Mouse (Mus musculus): ENCODE results near the gene Mdh2. TPM values are rescaled to one million over a fixed set of nuclear protein-coding genes. Genes with fewer than 3 reads are reported as not detected.

The Mdh2 gene
- polyA plus RNA-seq, 1 experiment from 2014 or later, result 588 TPM

- peaks cover 48% of the 10 kb centered on the region for H3K36me3 ChIP-seq
- H3K4me2 ChIP-seq, result peak overlapping the region; percentile 74
- H3K27ac ChIP-seq, result no peak overlapping the region
- H3K9me3 ChIP-seq (replicated peaks), result no peaks in the 10 kb centered on the region
- ATAC-seq (replicated peaks; ENCODE audit: low FRiP score), result no peak
- peaks cover 41% of the 10 kb centered on the region for H3K4me1 ChIP-seq
- WGBS, result 79% methylated on average over 8 of the region's 8 CpGs
- H3K4me3 ChIP-seq (replicated peaks), result peak overlapping the region; percentile 73
- H3K27me3 ChIP-seq, result no peaks in the 10 kb centered on the region
- H3K9ac ChIP-seq, result no peak overlapping the region
Measured at GRCm38 (mm10) chr5:135780331-135780730, 2.1 kb downstream of the Mdh2 start.

DNA sequence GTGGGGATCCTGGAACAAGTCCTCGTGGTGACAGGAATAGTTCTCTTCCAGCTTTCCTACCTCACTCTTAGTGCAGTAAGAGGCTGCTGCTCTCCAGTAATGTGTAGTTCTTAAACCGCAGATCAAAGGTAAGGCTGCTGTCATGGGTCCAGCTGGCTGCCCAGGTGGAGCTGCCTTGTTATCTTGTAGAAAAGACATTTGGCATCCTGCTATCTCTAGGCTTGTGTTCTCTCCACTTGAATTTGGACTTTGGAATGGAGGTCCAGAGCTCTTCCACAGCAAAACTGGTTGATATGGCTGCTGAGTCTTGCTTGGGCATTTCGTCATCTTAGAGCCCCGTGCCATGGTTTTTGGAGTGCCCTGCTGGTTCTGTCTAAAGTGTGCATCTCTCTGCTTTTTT lies 4.6 kb downstream of the Mdh2 start:
- Histone ChIP-seq H3K4me3 (replicated peaks) (no peak overlapping the region), H3K4me1 (peaks cover 20% of the 10 kb centered on the region), H3K9me3 (replicated peaks) (no peaks in the 10 kb centered on the region), H3K27ac (no peak overlapping the region), H3K4me2 (no peak overlapping the region), H3K27me3 (no peaks in the 10 kb centered on the region), H3K9ac (no peak overlapping the region), H3K36me3 (peaks cover 73% of the 10 kb centered on the region)
- no peak for ATAC-seq (replicated peaks; ENCODE audit: low FRiP score)
- 90% methylated on average over 4 of the region's 4 CpGs for WGBS

DNA sequence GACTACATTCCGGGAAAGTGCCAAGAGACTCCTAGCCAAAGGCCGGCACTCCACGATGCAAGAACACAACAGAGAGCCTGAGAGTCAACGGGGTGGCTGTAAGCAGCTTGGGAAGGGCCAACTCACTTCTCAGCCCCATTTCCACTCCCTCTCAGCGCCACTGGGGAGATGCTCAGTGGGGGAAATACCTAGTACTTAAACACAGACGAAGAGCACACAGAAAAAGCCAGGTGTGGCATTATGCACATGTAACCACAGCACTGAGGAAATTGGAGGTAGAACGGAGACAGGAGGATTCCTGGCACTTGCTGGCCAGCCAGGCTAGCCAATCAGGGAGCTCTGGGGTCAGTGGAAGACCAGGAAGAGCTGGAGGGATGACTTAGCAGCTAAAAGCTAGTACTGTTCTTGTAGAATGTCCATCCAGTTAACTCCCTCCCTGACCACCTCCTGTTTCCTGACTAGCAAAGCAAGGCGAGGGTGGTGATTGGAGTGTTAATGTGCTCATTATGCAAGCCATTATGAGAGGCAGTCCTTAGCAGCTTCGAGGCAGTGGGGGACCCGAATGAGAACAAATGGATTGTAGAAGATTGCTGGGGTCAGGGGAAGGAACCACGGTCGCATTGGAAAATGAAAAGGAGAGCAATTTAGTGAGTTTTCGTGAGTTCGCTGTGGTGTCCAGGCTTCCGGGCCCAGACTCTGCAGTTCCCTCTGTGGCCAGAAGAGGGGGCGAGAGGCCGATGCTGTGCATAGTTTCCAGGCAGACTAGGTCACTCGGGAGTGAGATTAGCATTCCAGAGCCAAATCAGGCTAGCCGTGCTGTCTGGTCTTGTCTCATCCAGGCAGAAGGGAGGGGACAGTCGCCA lies 15.9 kb downstream of the Mdh2 start:
- peak overlapping the region; percentile 41 for H3K9ac ChIP-seq
- H3K27me3 ChIP-seq, result peaks cover 5% of the 10 kb centered on the region; the same call in 1 of the 2 replicates
- ATAC-seq (replicated peaks; ENCODE audit: low FRiP score), result peak; percentile 78
- H3K4me3 ChIP-seq (replicated peaks), result peak overlapping the region; percentile 37
- H3K9me3 ChIP-seq (replicated peaks), result no peaks in the 10 kb centered on the region
- peak overlapping the region; percentile 55 for H3K4me2 ChIP-seq
- 10% methylated on average over 20 of the region's 20 CpGs for WGBS
- H3K36me3 ChIP-seq, result peaks cover 30% of the 10 kb centered on the region
- peak overlapping the region; percentile 52 for H3K27ac ChIP-seq
- peaks cover 11% of the 10 kb centered on the region for H3K4me1 ChIP-seq

DNA sequence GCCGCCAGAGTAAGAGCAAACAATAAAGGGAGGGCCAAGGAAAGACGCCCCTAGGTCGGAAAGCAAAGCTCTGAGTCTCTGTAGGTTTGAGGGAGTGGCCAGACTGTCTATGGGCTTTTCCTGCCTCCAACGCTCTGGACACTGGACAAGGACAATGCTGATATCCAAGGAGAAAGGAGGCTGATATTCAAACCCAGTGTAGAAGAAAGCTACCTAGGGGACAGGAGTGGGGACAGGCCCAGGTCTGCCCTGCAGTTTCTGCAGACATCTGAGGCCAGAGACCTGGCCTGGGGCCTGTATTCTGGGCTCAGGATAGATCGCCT lies 16.5 kb downstream of the Mdh2 start:
- H3K4me1 ChIP-seq, result peaks cover 11% of the 10 kb centered on the region

GRCm38 (mm10) chr5:135799746-135800145 lies 21.5 kb downstream of the Mdh2 start:
- no peaks in the 10 kb centered on the region for H3K9me3 ChIP-seq (replicated peaks)
- H3K27me3 ChIP-seq, result peaks cover 22% of the 10 kb centered on the region
- H3K4me2 ChIP-seq, result no peak overlapping the region
- WGBS, result 44% methylated on average over 4 of the region's 4 CpGs
- no peak for ATAC-seq (replicated peaks; ENCODE audit: low FRiP score)
- no peaks in the 10 kb centered on the region for H3K36me3 ChIP-seq
- H3K4me3 ChIP-seq (replicated peaks), result no peak overlapping the region
- H3K4me1 ChIP-seq, result peaks cover 4% of the 10 kb centered on the region; the same call in 1 of the 2 replicates
- no peak overlapping the region for H3K27ac ChIP-seq
- H3K9ac ChIP-seq, result no peak overlapping the region

More for the DNA sequence above, 16.5 kb downstream of the Mdh2 start:
- Histone ChIP-seq H3K36me3 (peaks cover 24% of the 10 kb centered on the region), H3K9ac (peak overlapping the region; percentile 41), H3K9me3 (replicated peaks) (no peaks in the 10 kb centered on the region), H3K27ac (peak overlapping the region; percentile 52), H3K27me3 (peaks cover 5% of the 10 kb centered on the region; the same call in 1 of the 2 replicates), H3K4me3 (replicated peaks) (peak overlapping the region; percentile 37), H3K4me2 (peak overlapping the region; percentile 55)
- WGBS, result 20% methylated on average over 5 of the region's 5 CpGs
- no peak for ATAC-seq (replicated peaks; ENCODE audit: low FRiP score)

DNA sequence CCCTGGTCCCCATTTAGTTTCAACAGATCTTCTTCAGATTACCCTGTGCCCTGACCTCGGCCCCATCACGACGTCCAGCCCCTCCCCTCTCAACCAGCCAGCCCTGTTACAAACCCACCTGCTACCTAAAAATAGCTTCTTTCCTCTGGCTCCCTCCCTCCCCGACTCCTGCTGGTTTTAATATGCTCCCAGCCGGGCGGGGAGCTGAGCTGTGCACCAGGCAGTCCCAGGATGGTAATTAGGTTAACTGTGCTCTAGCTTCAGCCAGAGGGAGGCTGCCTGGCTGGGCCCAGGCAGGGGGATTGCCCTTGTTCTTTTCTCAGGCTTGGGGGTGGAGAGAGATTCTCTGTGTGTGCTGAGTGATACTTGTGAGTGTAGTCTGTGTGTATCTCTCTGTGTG lies 22.6 kb downstream of the Mdh2 start:
- Histone ChIP-seq H3K27ac (no peak overlapping the region), H3K9me3 (replicated peaks) (no peaks in the 10 kb centered on the region), H3K4me2 (no peak overlapping the region), H3K9ac (no peak overlapping the region), H3K36me3 (no peaks in the 10 kb centered on the region), H3K27me3 (peaks cover 25% of the 10 kb centered on the region), H3K4me3 (replicated peaks) (no peak overlapping the region), H3K4me1 (no peaks in the 10 kb centered on the region)
- 2% methylated on average over 6 of the region's 6 CpGs for WGBS
- ATAC-seq (replicated peaks; ENCODE audit: low FRiP score), result no peak

GRCm38 (mm10) chr5:135802641-135803040 lies 24.4 kb downstream of the Mdh2 start:
- Histone ChIP-seq H3K9ac (no peak overlapping the region), H3K4me3 (replicated peaks) (no peak overlapping the region), H3K36me3 (no peaks in the 10 kb centered on the region), H3K27ac (no peak overlapping the region), H3K4me1 (0 out of 2 replicates have a peak, but pooled peaks cover 6% of the 10 kb centered on the region), H3K9me3 (replicated peaks) (no peaks in the 10 kb centered on the region), H3K27me3 (peaks cover 27% of the 10 kb centered on the region), H3K4me2 (no peak overlapping the region)
- ATAC-seq (replicated peaks; ENCODE audit: low FRiP score), result no peak
- 89% methylated on average over 8 of the region's 8 CpGs for WGBS

- no peak overlapping the region for H3K4me2 ChIP-seq
- H3K9me3 ChIP-seq (replicated peaks), result no peaks in the 10 kb centered on the region
- no peak overlapping the region for H3K4me3 ChIP-seq (replicated peaks)
- H3K36me3 ChIP-seq, result no peaks in the 10 kb centered on the region
- 0 out of 2 replicates have a peak, but pooled peaks cover 6% of the 10 kb centered on the region for H3K4me1 ChIP-seq
- H3K27me3 ChIP-seq, result peaks cover 27% of the 10 kb centered on the region
- WGBS, result 66% methylated on average over 4 of the region's 4 CpGs
- H3K27ac ChIP-seq, result no peak overlapping the region
- H3K9ac ChIP-seq, result no peak overlapping the region
- no peak for ATAC-seq (replicated peaks; ENCODE audit: low FRiP score)
Measured at GRCm38 (mm10) chr5:135803135-135803534, 24.9 kb downstream of the Mdh2 start.

DNA sequence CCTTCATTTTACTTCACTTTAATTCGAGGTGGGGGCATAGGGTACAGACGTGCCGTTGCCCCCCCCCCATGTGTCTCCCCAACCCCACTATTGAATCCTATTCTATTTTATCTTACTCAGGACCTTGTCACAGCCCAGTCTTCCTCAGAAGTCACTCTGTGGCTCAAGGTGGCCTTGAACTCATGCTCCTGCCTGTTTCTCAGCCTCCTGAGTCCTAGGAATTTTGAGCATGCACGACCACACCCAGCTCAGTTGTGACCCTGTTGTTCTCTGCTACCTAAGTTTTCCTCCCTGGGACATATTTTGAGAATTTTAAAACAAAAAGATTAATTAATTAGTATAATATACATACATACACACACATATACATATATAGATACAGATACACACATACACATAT lies 25.4 kb downstream of the Mdh2 start:
- Histone ChIP-seq H3K4me3 (replicated peaks) (no peak overlapping the region), H3K4me2 (no peak overlapping the region), H3K27me3 (peaks cover 22% of the 10 kb centered on the region), H3K4me1 (0 out of 2 replicates have a peak, but pooled peaks cover 6% of the 10 kb centered on the region), H3K9me3 (replicated peaks) (no peaks in the 10 kb centered on the region), H3K9ac (no peak overlapping the region), H3K27ac (no peak overlapping the region), H3K36me3 (no peaks in the 10 kb centered on the region)
- ATAC-seq (replicated peaks; ENCODE audit: low FRiP score), result no peak
- WGBS, result 88% methylated on average over 4 of the region's 4 CpGs

- no peak for ATAC-seq (replicated peaks; ENCODE audit: low FRiP score)
- Histone ChIP-seq H3K4me2 (no peak overlapping the region), H3K36me3 (no peaks in the 10 kb centered on the region), H3K4me1 (0 out of 2 replicates have a peak, but pooled peaks cover 6% of the 10 kb centered on the region), H3K9ac (no peak overlapping the region), H3K27me3 (peaks cover 22% of the 10 kb centered on the region), H3K9me3 (replicated peaks) (no peaks in the 10 kb centered on the region), H3K27ac (no peak overlapping the region), H3K4me3 (replicated peaks) (no peak overlapping the region)
- 70% methylated on average over 2 of the region's 2 CpGs for WGBS
Measured at GRCm38 (mm10) chr5:135804735-135805134, 26.5 kb downstream of the Mdh2 start.

- H3K27ac ChIP-seq, result no peak within 1 kb of the TSS
- H3K4me1 ChIP-seq, result 0 out of 2 replicates have a peak, but pooled peaks cover 6% of the 10 kb centered on the region
- peak; percentile 40; the same call in 1 of the 2 replicates for ATAC-seq (replicated peaks; ENCODE audit: low FRiP score)
- no peaks in the 10 kb centered on the region for H3K36me3 ChIP-seq
- H3K4me3 ChIP-seq (replicated peaks), result no peak within 1 kb of the TSS
- peaks cover 11% of the 10 kb centered on the region; the same call in 1 of the 2 replicates for H3K27me3 ChIP-seq
- no peak within 1 kb of the TSS for H3K9ac ChIP-seq
- H3K9me3 ChIP-seq (replicated peaks), result no peaks in the 10 kb centered on the region
- WGBS, result 6% methylated on average over 29 of the region's 29 CpGs
- peak within 1 kb of the TSS; percentile 35 for H3K4me2 ChIP-seq
Measured at GRCm38 (mm10) chr5:135806555-135807262, 28.4 kb downstream of the Mdh2 start, which contains the start of gene Srrm3. Srrm3 (plus strand) TSS chr5:135806890.

GRCm38 (mm10) chr5:135807263-135807637 lies 29.0 kb downstream of the Mdh2 start:
- Histone ChIP-seq H3K36me3 (no peaks in the 10 kb centered on the region), H3K27ac (no peak overlapping the region), H3K9ac (no peak overlapping the region), H3K9me3 (replicated peaks) (no peaks in the 10 kb centered on the region), H3K27me3 (peaks cover 9% of the 10 kb centered on the region; the same call in 1 of the 2 replicates), H3K4me1 (0 out of 2 replicates have a peak, but pooled peaks cover 6% of the 10 kb centered on the region), H3K4me2 (no peak overlapping the region), H3K4me3 (replicated peaks) (no peak overlapping the region)
- 60% methylated on average over 3 of the region's 3 CpGs for WGBS
- no peak for ATAC-seq (replicated peaks; ENCODE audit: low FRiP score)
